Mouse (Mus musculus): ENCODE data around the gene Ano4.

- TF ChIP-seq ZC3H11A (IDR thresholded peaks at IDR 0.05; ENCODE audit: borderline replicate concordance, low read depth, low read length) (no peak), MAFK (IDR thresholded peaks at IDR 0.05; ENCODE audit: insufficient read depth, low read depth, low read length) (no peak), CHD2 (IDR thresholded peaks at IDR 0.05; ENCODE audit: low read depth, low read length) (no peak)
These were observed 195.4 kb downstream of the Ano4 start for GRCm38 (mm10) chr10:89149166-89149565.
